Mouse (Mus musculus): Measurements from ENCODE around the gene Noc2l.

Noc2l gene

GRCm38 (mm10) chr4:156216196-156216595, 19.6 kb upstream of the Noc2l start:
- DNase-seq (ENCODE audit: low spot score in 2 of 2), result no peak

GRCm38 (mm10) chr4:156217022-156217669, 18.7 kb upstream of the Noc2l start:
- DNase-seq (ENCODE audit: low spot score in 2 of 2), result no peak

GRCm38 (mm10) chr4:156217838-156218237, 18.0 kb upstream of the Noc2l start:
- DNase-seq (ENCODE audit: low spot score in 2 of 2), result no peak

GRCm38 (mm10) chr4:156219936-156220335, 15.9 kb upstream of the Noc2l start:
- no peak for DNase-seq (ENCODE audit: low spot score in 2 of 2)

GRCm38 (mm10) chr4:156224276-156224675, 11.5 kb upstream of the Noc2l start:
- DNase-seq (ENCODE audit: low spot score in 2 of 2), result no peak

- DNase-seq (ENCODE audit: low spot score in 2 of 2), result no peak
These were observed 7.9 kb upstream of the Noc2l start for GRCm38 (mm10) chr4:156227752-156228392.

- peak; percentile 36 to 44 for DNase-seq (ENCODE audit: low spot score in 2 of 2)
These were observed 7.3 kb upstream of the Noc2l start for GRCm38 (mm10) chr4:156228393-156229024.

- DNase-seq (ENCODE audit: low spot score in 2 of 2), result no peak
These were observed 1.7 kb upstream of the Noc2l start for GRCm38 (mm10) chr4:156234021-156234501.

GRCm38 (mm10) chr4:156234701-156235213, 1.1 kb upstream of the Noc2l start, which contains the start of gene Plekhn1:
Gene Plekhn1, minus strand, starts transcription at chr4:156234857.
- DNase-seq (ENCODE audit: low spot score in 2 of 2), result peak; percentile 54 to 73

GRCm38 (mm10) chr4:156235360-156235770, 445 bp upstream of the Noc2l start:
- DNase-seq (ENCODE audit: low spot score in 2 of 2), result no peak

- no peak for DNase-seq (ENCODE audit: low spot score in 2 of 2)
These were observed 1.0 kb downstream of the Noc2l start for GRCm38 (mm10) chr4:156236651-156237447.

- DNase-seq (ENCODE audit: low spot score in 2 of 2), result no peak
These were observed 13.8 kb downstream of the Noc2l start for GRCm38 (mm10) chr4:156249567-156249966.

GRCm38 (mm10) chr4:156251081-156251480, 15.3 kb downstream of the Noc2l start:
- DNase-seq (ENCODE audit: low spot score in 2 of 2), result no peak

GRCm38 (mm10) chr4:156252140-156252539, 16.3 kb downstream of the Noc2l start:
- DNase-seq (ENCODE audit: low spot score in 2 of 2), result no peak

- DNase-seq (ENCODE audit: low spot score in 2 of 2), result no peak
These were observed 16.8 kb downstream of the Noc2l start for GRCm38 (mm10) chr4:156252619-156253018.

- DNase-seq (ENCODE audit: low spot score in 2 of 2), result no peak
These were observed 17.2 kb downstream of the Noc2l start for GRCm38 (mm10) chr4:156253043-156253442.

- no peak for DNase-seq (ENCODE audit: low spot score in 2 of 2)
These were observed 18.7 kb downstream of the Noc2l start for GRCm38 (mm10) chr4:156254361-156255077.

- no peak for DNase-seq (ENCODE audit: low spot score in 2 of 2)
These were observed 19.4 kb downstream of the Noc2l start, which contains the start of gene Samd11 for GRCm38 (mm10) chr4:156255078-156255839. Gene Samd11, minus strand, starts transcription at chr4:156255657.
